Mouse (Mus musculus) CH12.LX (cell line): ENCODE measurements at regions not wholly inside any gene's neighbourhood (a gene's known extent, or its start where the extent isn't known, plus 50 kb on each side); places are given as distances from the start of the nearest gene placed in this dataset.

Experiments
- DNase-seq: peaks from one replicate; pipeline ENCODE4 v3.0.0-alpha.2; 2013; ENCODE audit errors: extremely low read depth
- H3K27ac ChIP-seq: 2 replicates; pipeline ENCODE4 v1.5.1; 2012; ENCODE audit warnings: low read depth, mild to moderate bottlenecking, control low read depth, moderate library complexity; ENCODE audit not compliant: insufficient read depth
- H3K27me3 ChIP-seq: replicated peaks from 2 replicates; pipeline ENCODE3; 2012; ENCODE audit warnings: inconsistent platforms
- H3K36me3 ChIP-seq, 2 experiments: replicated peaks in 1 of 2; 2 replicates each; pipeline versions ENCODE3 to v1.6.1; 2012; ENCODE audit warnings: inconsistent platforms in 1 of 2, low read length in 1 of 2, mild to moderate bottlenecking in 1 of 2, mixed read lengths in 1 of 2, moderate library complexity in 1 of 2; ENCODE audit not compliant: control insufficient read depth in 1 of 2, insufficient read depth in 1 of 2
- H3K4me1 ChIP-seq, 2 experiments: 2 replicates each; pipeline ENCODE4 v1.6.1; 2012; ENCODE audit warnings: inconsistent platforms in 1 of 2, moderate library complexity in 1 of 2; ENCODE audit not compliant: insufficient read depth in 2 of 2, control insufficient read depth in 1 of 2
- H3K4me2 ChIP-seq: 2 replicates; pipeline ENCODE4 v1.6.1; 2012; ENCODE audit warnings: low read depth, mild to moderate bottlenecking, control low read depth; ENCODE audit not compliant: poor library complexity, insufficient read depth, severe bottlenecking
- H3K4me3 ChIP-seq, 3 experiments: fragments of 150-350 bp in 1 of 3; sonication (generic) in 1 of 3; replicated peaks in 1 of 3; 2 replicates each; pipeline versions ENCODE3 to v1.5.1; 2011 to 2012; ENCODE audit warnings: low read depth in 2 of 3, low read length in 2 of 3, mild to moderate bottlenecking in 2 of 3, moderate library complexity in 2 of 3, control low read depth in 1 of 3, improper control_type of control experiment in 1 of 3, inconsistent platforms in 1 of 3, mixed read lengths in 1 of 3; ENCODE audit not compliant: poor library complexity in 1 of 3
- H3K79me2 ChIP-seq: replicated peaks from 2 replicates; pipeline ENCODE4 v1.6.1; 2012; ENCODE audit warnings: mild to moderate bottlenecking, moderate library complexity; ENCODE audit not compliant: control insufficient read depth, poor library complexity, insufficient read depth, severe bottlenecking; ENCODE audit errors: extremely low read depth
- H3K9ac ChIP-seq: 2 replicates; pipeline ENCODE4 v1.6.1; 2012; ENCODE audit warnings: low read depth, mild to moderate bottlenecking, control low read depth, moderate library complexity; ENCODE audit not compliant: insufficient read depth
- H3K9me3 ChIP-seq: replicated peaks from 2 replicates; pipeline ENCODE3; 2012; ENCODE audit warnings: low read length, inconsistent platforms, mixed read lengths
- CHD1 ChIP-seq: IDR thresholded peaks from 2 replicates; pipeline ENCODE4 v1.6.1; 2012; ENCODE audit warnings: low read depth, low read length, improper control_type of control experiment, inconsistent platforms
- ETS1 ChIP-seq: conservative IDR thresholded peaks from 2 replicates; pipeline ENCODE4 v1.6.1; 2012; ENCODE audit warnings: low read depth, mild to moderate bottlenecking, inconsistent platforms, low read length, improper control_type of control experiment, moderate library complexity
- GABPA ChIP-seq: IDR thresholded peaks from 2 replicates; pipeline ENCODE4 v1.6.1; 2012; ENCODE audit warnings: low read depth, low read length, improper control_type of control experiment, inconsistent platforms; ENCODE audit not compliant: insufficient replicate concordance
- IRF4 ChIP-seq: IDR thresholded peaks from 2 replicates; pipeline ENCODE4 v1.6.1; 2014; ENCODE audit warnings: low read depth, mild to moderate bottlenecking, inconsistent platforms, low read length, improper control_type of control experiment
- JUN ChIP-seq: IDR thresholded peaks from 2 replicates; pipeline ENCODE4 v1.6.1; 2011; ENCODE audit warnings: low read depth, mild to moderate bottlenecking, low read length, improper control_type of control experiment, moderate library complexity; ENCODE audit not compliant: insufficient read depth
- MAX ChIP-seq: IDR thresholded peaks from 2 replicates; pipeline ENCODE4 v1.6.1; 2011; ENCODE audit warnings: low read length, improper control_type of control experiment
- NELFE ChIP-seq: IDR thresholded peaks from 2 replicates; pipeline ENCODE4 v1.6.1; 2011; ENCODE audit warnings: low read depth, low read length, improper control_type of control experiment
- RAD21 ChIP-seq: IDR thresholded peaks from 2 replicates; pipeline ENCODE4 v1.6.1; 2011; ENCODE audit warnings: low read depth, mild to moderate bottlenecking, low read length, improper control_type of control experiment, moderate library complexity
- RCOR1 ChIP-seq: conservative IDR thresholded peaks from 2 replicates; pipeline ENCODE4 v1.6.1; 2012; ENCODE audit warnings: low read depth, mild to moderate bottlenecking, inconsistent platforms, low read length, improper control_type of control experiment
- SIN3A ChIP-seq: IDR thresholded peaks from 2 replicates; pipeline ENCODE4 v1.6.1; 2012; ENCODE audit warnings: low read length, improper control_type of control experiment, inconsistent platforms
- TCF12 ChIP-seq: IDR thresholded peaks from 2 replicates; pipeline ENCODE4 v1.6.1; 2014; ENCODE audit warnings: low read depth, mild to moderate bottlenecking, inconsistent platforms, low read length, improper control_type of control experiment
- UBTF ChIP-seq: IDR thresholded peaks from 2 replicates; pipeline ENCODE4 v1.6.1; 2012; ENCODE audit warnings: low read depth, mild to moderate bottlenecking, inconsistent platforms, low read length, improper control_type of control experiment, moderate library complexity
- dilution Hi-C: fragments of 300-500 bp; cut with MboI; formaldehyde crosslinking; loops from 2 replicates; pipeline ENCODE4 v1.14.3; 2020; ENCODE audit warnings: low sequenced_read_pairs; ENCODE audit not compliant: extremely low pct_unique_long_range_greater_than_20kb, extremely low pct_ligation_motif_present
- in situ Hi-C: fragments of 300-500 bp; cut with MboI; formaldehyde crosslinking; loops from 3 replicates; pipeline ENCODE4 v1.14.3; 2019; ENCODE audit warnings: low sequenced_read_pairs, low pct_ligation_motif_present, low pct_unique_long_range_greater_than_20kb, mixed read lengths

- H3K9ac ChIP-seq: no peak overlapping the region
- TF ChIP-seq UBTF (no peak), NELFE (no peak)
- H3K27me3 ChIP-seq: no peaks in the 10 kb centered on the region
- no peak for DNase-seq
- H3K9me3 ChIP-seq: no peaks in the 10 kb centered on the region
- dilution Hi-C loops: no loop called here
- no peak overlapping the region for H3K27ac ChIP-seq
- no peaks in the 10 kb centered on the region for H3K79me2 ChIP-seq
- H3K4me1 ChIP-seq: peaks cover 4 to 38% of the 10 kb centered on the region in 2 experiments; a peak in 2 of 4 replicates
- in situ Hi-C loops: loop anchor here (10.0 kb wide), 1 partner anchor 197 kb away; no protein-coding TSS in a partner anchor
- no peak overlapping the region for H3K4me3 ChIP-seq
- H3K36me3 ChIP-seq: no peaks in the 10 kb centered on the region
- H3K4me2 ChIP-seq: no peak overlapping the region
Observed at GRCm38 (mm10) chr8:10921439-10922191, 86.6 kb downstream of the Irs2 start.

DNA sequence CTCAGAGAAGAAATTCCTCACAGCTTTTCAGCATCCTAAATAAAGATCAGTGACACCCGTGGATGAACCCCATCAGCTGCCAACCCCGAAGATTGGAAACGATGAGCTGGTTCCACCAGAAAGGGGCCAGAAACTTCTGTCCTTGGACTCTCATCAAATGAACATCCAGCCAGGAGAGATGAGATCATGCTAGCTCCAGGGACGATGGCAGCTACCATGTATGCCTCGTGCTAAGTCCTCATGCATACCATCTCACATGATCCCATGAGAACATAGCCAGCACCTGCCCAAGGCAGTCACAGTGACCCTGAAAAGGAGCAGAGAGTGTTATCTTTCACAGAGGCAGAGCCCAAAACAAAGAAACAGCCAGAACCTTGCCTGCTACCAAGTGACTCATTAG lies 88.6 kb downstream of the Irs2 start:
- Histone ChIP-seq H3K4me1 (peaks cover 4 to 19% of the 10 kb centered on the region in 2 experiments; a peak in 2 of 4 replicates), H3K9ac (no peak overlapping the region), H3K27ac (no peak overlapping the region), H3K27me3 (no peaks in the 10 kb centered on the region), H3K36me3 (no peaks in the 10 kb centered on the region), H3K79me2 (no peaks in the 10 kb centered on the region), H3K4me2 (no peak overlapping the region), H3K4me3 (no peak overlapping the region), H3K9me3 (no peaks in the 10 kb centered on the region)
- in situ Hi-C loops: loop anchor here (10.0 kb wide), 1 partner anchor 195 kb away; no protein-coding TSS in a partner anchor
- TF ChIP-seq NELFE: no peak
- no peak for TF ChIP-seq RAD21
- TF ChIP-seq JUN: no peak
- no peak for TF ChIP-seq IRF4
- TF ChIP-seq CHD1: no peak
- TF ChIP-seq GABPA: no peak
- TF ChIP-seq TCF12: no peak
- no peak for TF ChIP-seq MAX
- TF ChIP-seq RCOR1: no peak
- no peak for TF ChIP-seq SIN3A
- TF ChIP-seq ETS1: no peak
- dilution Hi-C loops: no loop called here
- no peak for DNase-seq
